10 mouse cellular contexts compared by ENCODE assay signal in genomic region chr5:13668840-13669239, GRCm38 (mm10).
"Had no signal": no experiment of that assay in that cellular context is flagged by ENCODE, and none has a peak within 500 bp of the region (broad histone marks: within the 10 kb centered on the region; RNA-seq: fewer than 3 reads in every experiment).

No protein-coding gene starts in this region.

- ATAC-seq: lung, postnatal 0 days; midbrain, embryonic 13.5 days; midbrain, embryonic 15.5 days had no signal

- DNase-seq: lung, adult 2 months; lung, postnatal 14 days; lung, postnatal 36 days; right cerebral cortex, postnatal 25 days; thymus, adult 2 months; thymus, postnatal 25 days; thymus, postnatal 4 days had no signal
